ENCODE assay signal across 13 mouse cellular contexts in genomic region chr6:118012987-118013866, GRCm38 (mm10). TPM values are rescaled to one million over a fixed set of nuclear protein-coding genes. Genes with fewer than 3 reads are reported as not detected.
DNase-seq lines count a peak whose midpoint lies in the region; ATAC-seq and TF ChIP-seq lines count a peak whose summit lies in the region.
"Had no signal": no experiment of that assay in that cellular context is flagged by ENCODE, and none has a peak within 500 bp of the region (broad histone marks: within the 10 kb centered on the region; RNA-seq: fewer than 3 reads in every experiment).

No protein-coding gene starts in this region.

- peak; percentile 65; the same call in 1 of the 2 replicates for TF ChIP-seq POLR2A in cerebellum, adult 2 months (IDR thresholded peaks at IDR 0.05; ENCODE audit: borderline replicate concordance, insufficient read depth, low read length)
- peak; percentile 14; the same call in 1 of the 2 replicates for TF ChIP-seq POLR2A in olfactory bulb, adult 2 months (IDR thresholded peaks at IDR 0.05; ENCODE audit: insufficient read depth, low read depth, low read length)

- no peak overlapping the region for H3K4me3 ChIP-seq in hindbrain, embryonic 14.5 days (replicated peaks; ENCODE audit: low read length)
- no peak overlapping the region for H3K4me3 ChIP-seq in hindbrain, embryonic 12.5 days
- H3K4me3 ChIP-seq in cerebellum, adult 2 months (replicated peaks; ENCODE audit: insufficient read depth, low read depth, low read length) = peak overlapping the region; percentile 39
- H3K4me3 ChIP-seq in olfactory bulb, adult 2 months (ENCODE audit: insufficient read depth, low read depth, low read length) = peak overlapping the region; percentile 79
- H3K4me3 ChIP-seq in gastrocnemius, adult 2 months = no peak overlapping the region
- H3K4me3 ChIP-seq: lung, embryonic 15.5 days had no signal

- H3K4me1 ChIP-seq in hindbrain, embryonic 14.5 days (replicated peaks; ENCODE audit: control insufficient read depth, insufficient read depth, low read length) = peaks cover 10% of the 10 kb centered on the region
- H3K4me1 ChIP-seq in hindbrain, embryonic 12.5 days = peaks cover 16% of the 10 kb centered on the region
- H3K4me1 ChIP-seq in cerebellum, adult 2 months (ENCODE audit: control insufficient read depth, insufficient read depth, low read length) = peaks cover 52% of the 10 kb centered on the region
- peaks cover 54% of the 10 kb centered on the region for H3K4me1 ChIP-seq in olfactory bulb, adult 2 months (ENCODE audit: control insufficient read depth, insufficient read depth, low read length)

- no peaks in the 10 kb centered on the region for H3K9me3 ChIP-seq in hindbrain, embryonic 14.5 days (ENCODE audit: control insufficient read depth, low read length)
- H3K9me3 ChIP-seq in hindbrain, embryonic 12.5 days (replicated peaks) = no peaks in the 10 kb centered on the region
- H3K9me3 ChIP-seq: lung, embryonic 15.5 days had no signal

- H3K4me2 ChIP-seq in hindbrain, embryonic 14.5 days (replicated peaks) = no peak overlapping the region
- no peak overlapping the region for H3K4me2 ChIP-seq in hindbrain, embryonic 12.5 days (replicated peaks)
- H3K4me2 ChIP-seq: lung, embryonic 15.5 days had no signal

- DNase-seq in hindbrain, embryonic 14.5 days (ENCODE audit: low spot score) = no peak
- DNase-seq in cerebellum, adult 2 months = peak; percentile 85 to 91
- peak; percentile 85 to 88 for DNase-seq in frontal cortex, postnatal 36 days (ENCODE audit: low spot score in 2 of 2)
- DNase-seq in gastrocnemius, postnatal 4 days (ENCODE audit: low spot score in 2 of 2) = no peak
- DNase-seq in gastrocnemius, adult 8-10 months (ENCODE audit: low spot score in 2 of 2) = no peak
- DNase-seq in gastrocnemius, adult 2 months = no peak
- DNase-seq: adrenal gland, postnatal 25 days; gastrocnemius, postnatal 36 days had no signal

- 72% methylated on average over 11 of the region's 11 CpGs for WGBS in hindbrain, embryonic 14.5 days
- WGBS in hindbrain, embryonic 12.5 days = 78% methylated on average over 11 of the region's 11 CpGs
- 9% methylated on average over 11 of the region's 11 CpGs for WGBS in cerebellum, adult 2 months
- WGBS in olfactory bulb, adult 2 months = 42% methylated on average over 11 of the region's 11 CpGs

- peaks cover 25% of the 10 kb centered on the region for H3K27me3 ChIP-seq in hindbrain, embryonic 14.5 days (ENCODE audit: control insufficient read depth, insufficient read depth, low read length)
- peaks cover 55% of the 10 kb centered on the region for H3K27me3 ChIP-seq in hindbrain, embryonic 12.5 days
- H3K27me3 ChIP-seq in cerebellum, adult 2 months (ENCODE audit: control insufficient read depth, insufficient read depth, low read length) = no peaks in the 10 kb centered on the region

- no peak for TF ChIP-seq CTCF in cerebellum, adult 2 months (IDR thresholded peaks at IDR 0.05; ENCODE audit: borderline replicate concordance, insufficient read depth, low read depth, low read length)
- no peak for TF ChIP-seq CTCF in olfactory bulb, adult 2 months (IDR thresholded peaks at IDR 0.05; ENCODE audit: insufficient read depth, low read depth, low read length)
- no peak for TF ChIP-seq CTCF in gastrocnemius, adult 2 months (IDR thresholded peaks at IDR 0.05)

- H3K27ac ChIP-seq in hindbrain, embryonic 14.5 days = 0 out of 2 replicates have a peak overlapping the region, but pooled peaks have one; percentile 26
- no peak overlapping the region for H3K27ac ChIP-seq in hindbrain, embryonic 12.5 days
- H3K27ac ChIP-seq in cerebellum, adult 2 months (ENCODE audit: insufficient read depth, low read length) = peak overlapping the region; percentile 95
- peak overlapping the region; percentile 96 for H3K27ac ChIP-seq in olfactory bulb, adult 2 months (ENCODE audit: insufficient read depth, low read depth, low read length)
- no peak overlapping the region for H3K27ac ChIP-seq in gastrocnemius, adult 2 months
- H3K27ac ChIP-seq: lung, embryonic 15.5 days had no signal

- no peak for ATAC-seq in hindbrain, embryonic 14.5 days (ENCODE audit: low FRiP score)
- ATAC-seq in hindbrain, embryonic 12.5 days (ENCODE audit: low FRiP score) = no peak
- ATAC-seq: Patski had no signal

- H3K36me3 ChIP-seq in hindbrain, embryonic 14.5 days (replicated peaks; ENCODE audit: control insufficient read depth, insufficient read depth) = no peaks in the 10 kb centered on the region
- no peaks in the 10 kb centered on the region for H3K36me3 ChIP-seq in hindbrain, embryonic 12.5 days
- H3K36me3 ChIP-seq: lung, embryonic 15.5 days had no signal

- no peak overlapping the region for H3K9ac ChIP-seq in hindbrain, embryonic 14.5 days
- H3K9ac ChIP-seq in hindbrain, embryonic 12.5 days = no peak overlapping the region
- H3K9ac ChIP-seq: lung, embryonic 15.5 days had no signal

- intact Hi-C loops in gastrocnemius, adult 2 months (cut with DNase I) = no loop called here

RNA-seq across cellular contexts. Expression of gene Rasgef1a, which starts 2.0 kb away (rescaled TPM):
- polyA plus RNA-seq in hindbrain, embryonic 14.5 days (2014; fragmentation: Nextera tagmentation; extraction: Ambion mirVana) = 1.5 and 2.3 TPM in 2 replicates
- 0.21 and 0.38 TPM in 2 replicates for polyA plus RNA-seq in hindbrain, embryonic 12.5 days (2016; fragmentation: Nextera tagmentation; extraction: Ambion mirVana)
- 59.8 and 66.0 TPM in 2 replicates for polyA plus RNA-seq in cerebellum, adult 2 months (2012; rRNA removed)
- polyA plus RNA-seq in olfactory bulb, adult 2 months (2012; ENCODE audit: insufficient read depth, insufficient read length, low replicate concordance, missing spikeins) = not detected in 2 replicates
- total RNA-seq in gastrocnemius, postnatal 4 days (2021) = under 1 TPM; 0.65 to 0.69 TPM
- under 1 TPM; 0.11 to 0.38 (median 0.17) TPM for total RNA-seq in gastrocnemius, adult 8-10 months (2022)
- under 1 TPM in 1 of 2 experiments, not detected in 1; 0.18 TPM for total RNA-seq in gastrocnemius, adult 2 months (2021)
- total RNA-seq: hematopoietic stem cell, adult 5-6 weeks had no signal

Comparison
In these comparisons a context has a peak if more than half of its experiments do, and no peak if none do; other contexts are left out.
1. H3K27ac ChIP-seq: peak in hindbrain, embryonic 14.5 days (single experiment), cerebellum, adult 2 months (single experiment) and olfactory bulb, adult 2 months (single experiment); none in hindbrain, embryonic 12.5 days (single experiment) and gastrocnemius, adult 2 months (single experiment).
2. DNase-seq: peak in cerebellum, adult 2 months (2 of 2) and frontal cortex, postnatal 36 days (2 of 2); none in hindbrain, embryonic 14.5 days (single experiment), gastrocnemius, postnatal 4 days (0 of 2), gastrocnemius, adult 8-10 months (0 of 2) and gastrocnemius, adult 2 months (single experiment).
3. H3K4me3 ChIP-seq: peak in cerebellum, adult 2 months (single experiment) and olfactory bulb, adult 2 months (single experiment); none in hindbrain, embryonic 14.5 days (single experiment), hindbrain, embryonic 12.5 days (single experiment) and gastrocnemius, adult 2 months (single experiment).